Mouse (Mus musculus) layer of hippocampus, adult 18-20 months (tissue): ENCODE measurements around the gene Igsf8. TPM values are rescaled to one million over a fixed set of nuclear protein-coding genes. Genes with fewer than 3 reads are reported as not detected.

Source experiments
- DNase-seq, 2 experiments: peaks; one replicate each; pipeline ENCODE4 v3.0.0; 2022; ENCODE audit warnings: low spot score in 2 of 2
- total RNA-seq, 2 experiments: library from RNA; stranded (reverse); gene quantifications; 2 replicates each; pipeline ENCODE4 v1.2.3; 2021

Igsf8 gene
- total RNA-seq, 2 experiments from 2014 or later: 262 to 286 TPM

DNA sequence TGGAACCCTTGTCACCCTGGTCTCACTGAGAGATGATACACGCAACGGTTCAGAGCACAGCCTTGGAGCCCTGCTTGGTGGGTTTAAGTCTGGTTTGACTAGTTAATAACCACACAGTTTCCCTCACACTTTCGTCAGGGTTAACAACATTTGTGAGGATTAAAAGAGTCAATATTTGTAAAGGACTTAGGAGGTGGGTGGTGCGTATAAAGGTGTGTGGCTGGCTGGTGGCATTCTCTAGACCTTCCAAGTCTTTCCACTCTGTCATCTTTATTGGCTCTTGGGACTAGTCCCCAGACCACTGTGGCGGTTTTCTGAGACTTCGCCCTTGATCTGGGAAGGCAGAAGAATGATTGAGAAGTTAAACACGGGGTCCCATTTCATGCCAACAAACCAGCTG is 83.4 kb downstream of the Igsf8 start:
- DNase-seq: no peak

DNA sequence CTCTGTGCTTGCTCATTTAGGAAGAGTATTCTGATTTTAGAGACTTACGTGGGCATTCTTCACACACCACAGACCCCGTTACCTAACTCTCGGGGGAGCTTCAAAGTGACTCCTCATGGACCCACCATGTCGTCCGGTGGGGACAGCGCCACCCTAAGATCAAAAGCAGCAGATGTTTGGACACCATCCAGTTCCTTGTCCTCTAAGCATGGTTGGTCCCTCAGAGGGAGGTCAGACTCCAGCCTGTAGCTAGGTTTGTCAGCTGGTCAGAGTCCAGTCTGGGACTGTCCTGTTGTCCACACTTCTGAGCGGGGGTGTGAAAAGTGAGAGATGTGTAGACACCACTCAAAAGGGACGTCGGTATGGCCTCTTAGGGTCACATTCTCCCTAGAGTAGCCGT is 85.3 kb downstream of the Igsf8 start:
- DNase-seq: no peak

DNA sequence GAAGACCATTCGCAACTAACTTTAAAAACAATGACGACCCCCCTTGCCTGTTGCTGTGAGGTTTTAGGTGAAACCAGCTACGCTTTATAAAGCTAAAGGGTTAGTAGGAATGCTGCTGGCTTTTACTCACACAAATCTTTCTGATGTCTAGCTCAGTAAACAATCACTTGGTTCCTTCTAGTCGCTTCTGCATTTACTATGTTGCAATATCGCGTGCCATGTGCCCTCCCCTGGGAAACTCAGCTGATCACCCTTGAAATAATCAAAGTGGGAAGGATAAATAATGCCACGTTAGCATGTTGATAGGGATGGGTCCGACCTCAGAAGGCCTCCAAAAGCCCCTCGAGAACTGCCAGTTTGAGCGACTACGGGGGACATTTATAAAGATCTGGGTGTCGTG is 85.9 kb downstream of the Igsf8 start:
- DNase-seq: no peak

DNA sequence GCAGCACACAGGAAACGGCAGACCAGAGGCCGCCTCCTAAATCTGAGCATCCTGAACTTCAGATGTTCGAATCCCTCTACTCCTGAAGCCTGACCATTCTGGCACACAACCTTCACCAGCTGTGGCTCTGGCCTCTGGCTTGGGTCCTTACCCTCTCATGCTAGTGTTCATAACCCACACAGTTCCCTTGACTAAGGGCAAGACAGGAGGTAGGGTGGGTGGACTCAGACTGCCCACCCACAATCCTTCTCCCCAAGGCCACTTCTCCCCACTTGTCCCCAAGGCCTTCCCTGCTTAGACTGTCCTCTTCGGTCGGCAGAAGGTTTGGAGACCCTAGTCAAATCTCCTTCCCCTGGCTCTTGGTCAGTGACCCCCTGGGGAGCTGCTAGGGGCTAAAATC is 88.1 kb downstream of the Igsf8 start:
- DNase-seq: no peak

- DNase-seq: peak; percentile 71 to 84
Observed at GRCm38 (mm10) chr1:172349916-172350812, 88.7 kb downstream of the Igsf8 start.

GRCm38 (mm10) chr1:172352001-172352400 is 90.6 kb downstream of the Igsf8 start:
- no peak for DNase-seq

GRCm38 (mm10) chr1:172352453-172352852 is 91.0 kb downstream of the Igsf8 start:
- DNase-seq: no peak

DNA sequence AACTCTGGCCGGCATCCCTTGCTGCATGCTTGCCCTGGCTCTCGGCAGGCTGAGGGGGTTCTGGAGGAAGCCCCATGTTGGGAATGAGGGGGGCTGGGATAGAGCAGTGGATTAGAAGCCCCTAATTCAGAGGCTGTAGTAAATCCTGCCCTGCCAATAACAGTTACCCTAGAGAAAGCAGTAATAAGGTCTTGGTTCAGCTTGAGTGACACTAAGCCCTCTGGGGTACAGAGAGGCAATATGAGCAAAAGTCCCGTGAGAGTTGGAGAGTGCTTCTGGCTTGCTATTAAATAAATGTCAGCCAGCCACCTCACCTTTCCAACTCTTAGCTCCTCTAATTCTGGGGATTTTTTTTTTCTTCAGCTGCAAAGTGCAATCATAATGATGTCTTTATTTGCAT is 93.9 kb downstream of the Igsf8 start:
- DNase-seq: no peak

DNA sequence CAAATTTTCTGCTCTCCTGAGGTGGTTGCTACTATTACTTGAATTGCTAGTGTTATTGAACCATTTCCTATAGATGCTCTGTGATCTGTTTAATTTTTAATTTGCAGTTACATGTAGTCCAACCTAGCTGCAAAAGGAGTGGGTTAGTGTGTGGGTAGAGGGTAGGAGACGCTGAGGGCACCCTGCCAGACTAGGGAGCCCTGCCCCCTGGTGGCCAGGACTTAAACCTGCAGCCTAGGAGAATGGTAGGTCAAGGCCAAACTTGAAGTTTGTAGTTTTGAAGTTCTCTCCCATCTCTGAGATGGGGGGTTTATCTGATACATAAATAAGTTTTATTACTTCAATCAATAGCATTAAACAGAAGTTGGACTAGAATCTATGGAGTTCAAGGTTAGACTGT is 96.1 kb downstream of the Igsf8 start:
- DNase-seq: peak in 1 of 2 experiments; percentile 70

DNA sequence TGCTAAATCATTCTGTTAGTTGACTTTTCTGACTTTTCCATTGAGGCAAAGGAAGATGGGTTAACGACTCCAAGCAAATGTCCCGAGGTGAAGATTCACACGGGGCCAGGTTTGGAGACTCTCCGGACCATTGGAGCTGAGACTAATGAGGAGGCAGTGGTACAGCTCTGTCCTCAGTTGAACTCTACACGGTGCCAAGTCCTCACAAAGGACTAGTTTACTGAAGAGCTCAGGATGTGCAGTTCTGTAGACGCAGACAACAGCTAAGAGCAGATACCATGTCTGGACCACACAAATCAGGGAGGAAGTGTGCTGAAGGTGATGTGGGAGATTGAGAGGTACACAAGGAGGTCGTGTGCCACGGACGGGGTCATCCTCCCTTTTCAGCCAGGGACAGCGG is 96.9 kb downstream of the Igsf8 start:
- DNase-seq: no peak

GRCm38 (mm10) chr1:172364684-172365083 is 103.2 kb downstream of the Igsf8 start:
- DNase-seq: peak; percentile 58 to 81

- DNase-seq: no peak
Observed at GRCm38 (mm10) chr1:172368768-172369418, 107.5 kb downstream of the Igsf8 start.

Other genes starting within 250 kb of the Igsf8 start
- gene Vangl2, start 233.2 kb upstream of the Igsf8 start, total RNA-seq: 10 to 100 TPM; 13.4 to 13.6 TPM
- gene Nhlh1, start 204.1 kb upstream of the Igsf8 start, total RNA-seq: 1 to 10 TPM in 1 of 2 experiments, under 1 TPM in 1; 0.68 to 1.1 TPM
- 100 to 1,000 TPM; 141 to 146 TPM for gene Copa, start 179.1 kb upstream of the Igsf8 start, total RNA-seq
- gene Ncstn, start 178.8 kb upstream of the Igsf8 start, total RNA-seq: 10 to 100 TPM; 54.5 to 55.3 TPM
- gene Pex19, start 134.9 kb upstream of the Igsf8 start, total RNA-seq: 10 to 100 TPM; 84.4 to 84.5 TPM
- 100 to 1,000 TPM; 111 to 115 TPM for gene Dcaf8, start 113.6 kb upstream of the Igsf8 start, total RNA-seq
- 100 to 1,000 TPM; 445 to 478 TPM for gene Pea15a, start 54.8 kb upstream of the Igsf8 start, total RNA-seq
- gene Casq1, start 41.8 kb upstream of the Igsf8 start, total RNA-seq: under 1 TPM; 0.54 to 0.71 TPM
- gene Atp1a4, start 3.2 kb upstream of the Igsf8 start, total RNA-seq: not detected
- 100 to 1,000 TPM; 555 to 598 TPM for gene Atp1a2, start 36.4 kb downstream of the Igsf8 start, total RNA-seq
- 10 to 100 TPM; 70.6 to 75.4 TPM for gene Kcnj9, start 67.7 kb downstream of the Igsf8 start, total RNA-seq
- gene Kcnj10, start 79.6 kb downstream of the Igsf8 start, total RNA-seq: 10 to 100 TPM; 82.6 to 88.4 TPM
- gene Pigm, start 114.9 kb downstream of the Igsf8 start, total RNA-seq: 1 to 10 TPM; 7.8 to 8.5 TPM
- under 1 TPM; 0.33 to 0.47 TPM for gene Slamf9, start 213.7 kb downstream of the Igsf8 start, total RNA-seq
- 1 to 10 TPM; 3.9 to 4.8 TPM for gene Igsf9, start 220.1 kb downstream of the Igsf8 start, total RNA-seq
- gene Tagln2, start 238.4 kb downstream of the Igsf8 start, total RNA-seq: 10 to 100 TPM in 1 of 2 experiments, 1 to 10 TPM in 1; 9.2 to 11.7 TPM